Mouse (Mus musculus) limb, embryonic 13.5 days (tissue): ENCODE measurements around the gene Cpvl. TPM values are rescaled to one million over a fixed set of nuclear protein-coding genes. Genes with fewer than 3 reads are reported as not detected.

Source experiments
- ATAC-seq: fragments of 200-750 bp; cut with Nextera tagmentation; 2 replicates; pipeline ENCODE4 v1.8.0; 2017; ENCODE audit warnings: low read depth, moderate number of reproducible peaks, moderate TSS enrichment; ENCODE audit not compliant: low FRiP score
- H3K27ac ChIP-seq: fragments of 300-500 bp; sonication (generic); 2 replicates; pipeline ENCODE4 v1.5.1; 2015; ENCODE audit warnings: inconsistent platforms, mild to moderate bottlenecking, moderate library complexity
- H3K27me3 ChIP-seq: fragments of 300-500 bp; sonication (generic); 2 replicates; pipeline ENCODE4 v1.6.1; 2015; ENCODE audit warnings: mild to moderate bottlenecking, inconsistent platforms
- H3K36me3 ChIP-seq: fragments of 300-500 bp; sonication (generic); 2 replicates; pipeline ENCODE4 v1.6.1; 2015; ENCODE audit warnings: inconsistent platforms, mild to moderate bottlenecking, moderate library complexity
- H3K4me1 ChIP-seq: fragments of 300-500 bp; sonication (generic); 2 replicates; pipeline ENCODE4 v1.6.1; 2015; ENCODE audit warnings: inconsistent platforms
- H3K4me2 ChIP-seq: fragments of 300-500 bp; sonication (generic); replicated peaks from 2 replicates; pipeline ENCODE4 v1.6.1; 2015; ENCODE audit warnings: inconsistent platforms, mild to moderate bottlenecking, moderate library complexity
- H3K4me3 ChIP-seq: fragments of 300-500 bp; sonication (generic); 2 replicates; pipeline ENCODE4 v1.5.1; 2015; ENCODE audit warnings: moderate library complexity, mild to moderate bottlenecking, inconsistent platforms
- H3K9ac ChIP-seq: fragments of 300-500 bp; sonication (generic); 2 replicates; pipeline ENCODE4 v1.6.1; 2015; ENCODE audit warnings: mild to moderate bottlenecking, inconsistent platforms
- H3K9me3 ChIP-seq: fragments of 300-500 bp; sonication (generic); 2 replicates; pipeline ENCODE4 v1.6.1; 2016; ENCODE audit warnings: inconsistent platforms
- WGBS: fragments of 180-500 bp; shearing (Covaris S2); methylation state at CpG from one replicate; pipeline ENCODE4 v1.1.7; 2015; 5-methylcytosine and 5-hydroxymethylcytosine counted together
- polyA plus RNA-seq: library from polyadenylated mRNA; unstranded; fragments of >200 nt; fragmentation: Nextera tagmentation; extraction: Ambion mirVana; gene quantifications from 2 replicates; pipeline ENCODE4 v1.2.1, GENCODE M21; 2015

The Cpvl gene
- polyA plus RNA-seq, 1 experiment from 2014 or later, result 0.88 TPM

DNA sequence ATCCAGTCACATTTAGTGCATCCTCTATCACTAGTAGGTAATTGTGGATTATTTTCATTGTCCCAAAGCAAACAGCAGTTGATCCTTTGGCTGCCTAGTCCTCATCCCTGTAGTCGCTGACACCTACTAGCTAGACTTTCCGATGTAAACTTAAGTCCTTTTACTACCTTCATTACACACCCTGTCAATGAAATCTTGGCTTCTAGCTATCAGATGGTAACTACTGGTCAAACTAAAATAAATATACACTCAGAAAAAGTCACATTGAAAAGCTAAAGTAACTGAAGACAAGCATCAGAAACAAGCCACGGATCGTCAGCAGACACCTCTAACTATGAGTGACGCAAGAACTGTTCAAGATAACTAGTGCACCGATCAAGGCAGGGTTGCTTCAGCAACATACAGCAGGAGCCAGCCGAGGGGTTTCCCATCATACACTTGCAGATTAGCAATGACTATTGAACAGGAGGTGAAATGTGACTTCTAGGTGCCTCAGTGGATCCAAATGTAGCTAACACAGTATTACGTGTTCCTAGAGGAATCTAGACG is 103.5 kb downstream of the Cpvl start:
- Histone ChIP-seq H3K4me1 (no peaks in the 10 kb centered on the region), H3K27me3 (no peaks in the 10 kb centered on the region), H3K9ac (no peak overlapping the region), H3K27ac (no peak overlapping the region), H3K9me3 (no peaks in the 10 kb centered on the region), H3K4me2 (no peak overlapping the region), H3K4me3 (no peak overlapping the region), H3K36me3 (no peaks in the 10 kb centered on the region)
- ATAC-seq, result no peak
- 82% methylated on average over 9 of the region's 9 CpGs for WGBS

GRCm38 (mm10) chr6:53871903-53872302 is 106.6 kb downstream of the Cpvl start:
- Histone ChIP-seq H3K36me3 (no peaks in the 10 kb centered on the region), H3K4me1 (no peaks in the 10 kb centered on the region), H3K4me3 (no peak overlapping the region), H3K9ac (no peak overlapping the region), H3K4me2 (no peak overlapping the region), H3K27ac (no peak overlapping the region), H3K9me3 (peaks cover 7% of the 10 kb centered on the region; the same call in 1 of the 2 replicates), H3K27me3 (no peaks in the 10 kb centered on the region)
- WGBS, result 82% methylated on average over 6 of the region's 6 CpGs
- no peak for ATAC-seq

- no peaks in the 10 kb centered on the region for H3K36me3 ChIP-seq
- H3K27ac ChIP-seq, result no peak overlapping the region
- H3K27me3 ChIP-seq, result no peaks in the 10 kb centered on the region
- H3K9me3 ChIP-seq, result no peaks in the 10 kb centered on the region
- no peak overlapping the region for H3K9ac ChIP-seq
- WGBS, result 77% methylated on average over 2 of the region's 2 CpGs
- H3K4me1 ChIP-seq, result peaks cover 5% of the 10 kb centered on the region
- H3K4me3 ChIP-seq, result no peak overlapping the region
- no peak for ATAC-seq
- H3K4me2 ChIP-seq, result no peak overlapping the region
These were observed 115.5 kb downstream of the Cpvl start for GRCm38 (mm10) chr6:53863011-53863410.

DNA sequence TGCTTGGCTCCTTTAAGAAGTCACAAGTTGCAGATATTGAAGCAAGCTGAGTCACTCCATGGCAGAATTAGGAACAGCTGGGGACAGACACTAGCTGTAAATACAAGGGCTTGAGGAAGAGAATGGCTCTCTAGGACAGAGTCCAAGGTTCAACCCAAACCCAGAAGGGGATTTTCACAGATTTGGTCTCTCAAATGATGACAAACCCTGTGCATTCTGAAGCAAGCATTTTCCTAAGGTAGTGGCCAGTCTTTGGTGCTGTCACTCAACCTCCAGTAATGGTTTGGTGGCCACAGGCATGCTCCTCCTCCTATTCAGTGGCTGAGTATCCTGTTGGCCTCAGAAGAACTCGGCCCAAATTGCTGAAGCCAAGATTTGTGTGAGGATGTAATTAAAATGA is 119.4 kb downstream of the Cpvl start:
- Histone ChIP-seq H3K4me2 (no peak overlapping the region), H3K9ac (no peak overlapping the region), H3K27ac (no peak overlapping the region), H3K4me1 (peaks cover 30% of the 10 kb centered on the region), H3K9me3 (no peaks in the 10 kb centered on the region), H3K4me3 (no peak overlapping the region), H3K27me3 (no peaks in the 10 kb centered on the region), H3K36me3 (no peaks in the 10 kb centered on the region)
- ATAC-seq, result no peak
- 42% methylated on average over 1 of the region's 1 CpGs for WGBS

DNA sequence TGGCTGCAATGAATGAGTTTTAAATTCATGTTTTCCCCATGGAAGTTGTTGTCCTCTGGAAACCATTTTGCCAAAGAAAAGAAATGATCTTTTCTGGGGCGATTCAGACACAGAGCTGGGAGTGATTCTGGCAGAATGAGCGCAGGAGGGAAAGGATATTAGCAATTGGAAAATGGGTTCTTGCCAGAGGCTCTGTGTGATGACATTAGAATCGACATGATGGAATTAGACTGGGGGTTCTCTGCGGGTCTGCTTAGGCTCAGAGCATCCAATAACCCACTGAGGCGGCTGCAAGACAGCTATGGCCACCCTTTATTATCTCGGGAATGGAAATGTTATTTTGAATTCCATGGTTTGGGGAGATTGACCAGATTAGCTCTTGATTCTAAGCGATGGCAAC is 120.6 kb downstream of the Cpvl start:
- Histone ChIP-seq H3K27ac (no peak overlapping the region), H3K4me3 (no peak overlapping the region), H3K4me2 (no peak overlapping the region), H3K4me1 (peaks cover 31% of the 10 kb centered on the region), H3K27me3 (no peaks in the 10 kb centered on the region), H3K9me3 (no peaks in the 10 kb centered on the region), H3K36me3 (no peaks in the 10 kb centered on the region), H3K9ac (no peak overlapping the region)
- 60% methylated on average over 7 of the region's 7 CpGs for WGBS
- ATAC-seq, result no peak

- Histone ChIP-seq H3K4me3 (no peak overlapping the region), H3K27me3 (no peaks in the 10 kb centered on the region), H3K9ac (no peak overlapping the region), H3K36me3 (no peaks in the 10 kb centered on the region), H3K9me3 (no peaks in the 10 kb centered on the region), H3K27ac (no peak overlapping the region), H3K4me2 (no peak overlapping the region), H3K4me1 (peaks cover 31% of the 10 kb centered on the region)
- WGBS, result 85% methylated on average over 2 of the region's 2 CpGs
- no peak for ATAC-seq
These were observed 121.7 kb downstream of the Cpvl start for GRCm38 (mm10) chr6:53856775-53857174.

- 65% methylated on average over 12 of the region's 12 CpGs for WGBS
- H3K9me3 ChIP-seq, result no peaks in the 10 kb centered on the region
- peaks cover 31% of the 10 kb centered on the region for H3K4me1 ChIP-seq
- no peak overlapping the region for H3K4me3 ChIP-seq
- H3K36me3 ChIP-seq, result no peaks in the 10 kb centered on the region
- peak overlapping the region; percentile 52; the same call in 1 of the 2 replicates for H3K27ac ChIP-seq
- H3K27me3 ChIP-seq, result no peaks in the 10 kb centered on the region
- H3K9ac ChIP-seq, result no peak overlapping the region
- H3K4me2 ChIP-seq, result no peak overlapping the region
- ATAC-seq, result peak; percentile 86
These were observed 123.3 kb downstream of the Cpvl start for GRCm38 (mm10) chr6:53854971-53855856.

DNA sequence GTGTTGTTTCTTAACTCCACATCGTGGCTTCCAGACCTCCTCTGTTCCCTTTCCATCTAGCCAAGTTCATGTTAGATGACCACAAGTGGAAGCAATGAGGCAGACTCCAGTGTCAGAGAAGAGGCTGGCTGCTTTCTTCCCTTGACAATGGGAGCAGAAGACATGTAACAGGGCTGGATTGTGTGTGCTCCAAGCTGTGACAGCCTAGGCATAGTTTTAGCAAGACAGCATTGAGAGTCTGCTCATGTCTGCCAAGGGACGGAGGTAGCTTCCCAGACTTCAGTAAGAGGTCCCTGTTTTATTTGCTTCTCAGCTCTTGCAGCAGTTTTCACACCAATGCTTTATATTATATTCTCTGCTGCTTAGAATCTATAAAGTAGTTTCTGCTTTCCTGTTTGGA is 124.2 kb downstream of the Cpvl start:
- H3K9ac ChIP-seq, result no peak overlapping the region
- H3K36me3 ChIP-seq, result no peaks in the 10 kb centered on the region
- H3K4me3 ChIP-seq, result no peak overlapping the region
- H3K9me3 ChIP-seq, result no peaks in the 10 kb centered on the region
- H3K4me2 ChIP-seq, result no peak overlapping the region
- 67% methylated on average over 2 of the region's 2 CpGs for WGBS
- no peaks in the 10 kb centered on the region for H3K27me3 ChIP-seq
- peak overlapping the region; percentile 39 for H3K27ac ChIP-seq
- peaks cover 30% of the 10 kb centered on the region for H3K4me1 ChIP-seq
- ATAC-seq, result no peak

GRCm38 (mm10) chr6:53853546-53853945 is 124.9 kb downstream of the Cpvl start:
- no peak overlapping the region for H3K9ac ChIP-seq
- H3K27me3 ChIP-seq, result no peaks in the 10 kb centered on the region
- H3K36me3 ChIP-seq, result no peaks in the 10 kb centered on the region
- 61% methylated on average over 3 of the region's 3 CpGs for WGBS
- H3K4me3 ChIP-seq, result no peak overlapping the region
- H3K4me2 ChIP-seq, result no peak overlapping the region
- peaks cover 27% of the 10 kb centered on the region for H3K4me1 ChIP-seq
- no peak overlapping the region for H3K27ac ChIP-seq
- no peak for ATAC-seq
- no peaks in the 10 kb centered on the region for H3K9me3 ChIP-seq

DNA sequence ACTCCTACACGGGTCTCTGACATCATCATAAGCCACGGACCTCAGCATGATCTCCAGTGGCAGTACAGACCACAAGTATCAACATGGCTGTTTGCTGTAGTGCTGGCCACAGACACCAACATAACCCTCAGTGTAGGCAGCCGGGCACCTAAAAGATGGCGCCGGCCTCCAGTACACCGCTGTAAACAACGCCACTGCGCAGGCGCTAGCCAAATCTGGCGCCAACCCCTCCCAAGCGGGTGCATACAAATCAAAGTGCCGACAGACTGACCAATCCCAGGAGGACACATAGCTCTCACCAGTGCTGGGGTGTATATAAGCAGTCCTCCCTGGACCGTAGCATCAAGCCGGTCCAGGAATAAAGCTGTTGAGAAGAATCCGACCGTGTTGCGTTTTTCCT is 133.8 kb downstream of the Cpvl start:
- WGBS, result 95% methylated on average over 17 of the region's 17 CpGs
- no peak overlapping the region for H3K4me2 ChIP-seq
- no peak for ATAC-seq
- no peak overlapping the region for H3K9ac ChIP-seq
- no peaks in the 10 kb centered on the region for H3K9me3 ChIP-seq
- no peak overlapping the region for H3K4me3 ChIP-seq
- H3K36me3 ChIP-seq, result no peaks in the 10 kb centered on the region
- no peaks in the 10 kb centered on the region for H3K27me3 ChIP-seq
- no peak overlapping the region for H3K27ac ChIP-seq
- H3K4me1 ChIP-seq, result peaks cover 10% of the 10 kb centered on the region

DNA sequence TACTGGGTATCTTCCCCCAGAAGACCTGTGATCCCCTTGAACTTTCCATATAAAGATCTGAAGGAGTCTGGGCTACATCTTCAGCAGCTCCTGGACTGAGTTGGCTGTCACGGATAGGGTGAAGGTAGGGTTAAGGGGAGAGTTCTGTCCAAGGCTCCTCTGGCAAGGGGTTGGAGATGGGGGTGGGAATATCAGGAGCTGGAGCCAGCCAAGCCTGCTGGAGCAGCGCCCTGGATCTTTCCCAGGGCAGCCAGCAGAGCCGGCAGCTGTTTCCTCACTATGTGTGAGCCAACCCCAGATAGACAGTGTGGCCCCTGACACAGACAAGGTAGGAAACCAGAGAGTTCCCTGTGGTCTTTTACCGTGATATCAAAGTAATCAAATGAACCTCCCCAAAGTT is 153.3 kb downstream of the Cpvl start:
- Histone ChIP-seq H3K36me3 (no peaks in the 10 kb centered on the region), H3K9me3 (no peaks in the 10 kb centered on the region), H3K27me3 (peaks cover 3% of the 10 kb centered on the region; the same call in 1 of the 2 replicates), H3K9ac (no peak overlapping the region), H3K4me2 (no peak overlapping the region), H3K4me3 (no peak overlapping the region), H3K27ac (no peak overlapping the region), H3K4me1 (peaks cover 22% of the 10 kb centered on the region)
- ATAC-seq, result no peak
- 57% methylated on average over 4 of the region's 4 CpGs for WGBS
